Mouse (Mus musculus) CD8-positive naive resting alpha-beta T cell, adult 2 months (primary cell): Measurements from ENCODE around the gene Appbp2.

Source experiments
- DNase-seq, 2 experiments: peaks; one replicate each; pipeline ENCODE4 v3.0.0; 2022; ENCODE audit warnings: low read depth in 2 of 2, low spot score in 2 of 2

Appbp2 gene

GRCm38 (mm10) chr11:85233676-85234210 lies 1.2 kb downstream of the Appbp2 start:
- DNase-seq: no peak

GRCm38 (mm10) chr11:85223248-85223647 lies 11.7 kb downstream of the Appbp2 start:
- DNase-seq: no peak

- no peak for DNase-seq
Measured at GRCm38 (mm10) chr11:85222561-85222960, 12.4 kb downstream of the Appbp2 start.

- DNase-seq: no peak
Measured at GRCm38 (mm10) chr11:85219014-85219413, 15.9 kb downstream of the Appbp2 start.

- DNase-seq: no peak
Measured at GRCm38 (mm10) chr11:85214679-85215078, 20.3 kb downstream of the Appbp2 start.

- no peak for DNase-seq
Measured at GRCm38 (mm10) chr11:85213215-85213614, 21.7 kb downstream of the Appbp2 start.

- DNase-seq: no peak
Measured at GRCm38 (mm10) chr11:85211151-85211550, 23.8 kb downstream of the Appbp2 start.

- DNase-seq: no peak
Measured at GRCm38 (mm10) chr11:85206231-85206630, 28.7 kb downstream of the Appbp2 start.

- DNase-seq: no peak
Measured at GRCm38 (mm10) chr11:85198906-85199305, 36.0 kb downstream of the Appbp2 start.

- DNase-seq: no peak
Measured at GRCm38 (mm10) chr11:85196046-85196445, 38.9 kb downstream of the Appbp2 start.

GRCm38 (mm10) chr11:85194206-85194605 lies 40.7 kb downstream of the Appbp2 start:
- no peak for DNase-seq

GRCm38 (mm10) chr11:85190741-85191140 lies 44.2 kb downstream of the Appbp2 start:
- DNase-seq: no peak

GRCm38 (mm10) chr11:85189110-85189509 lies 45.8 kb downstream of the Appbp2 start:
- no peak for DNase-seq

- no peak for DNase-seq
Measured at GRCm38 (mm10) chr11:85184839-85185238, 50.1 kb downstream of the Appbp2 start.

- DNase-seq: peak; percentile 50 to 68
Measured at GRCm38 (mm10) chr11:85184082-85184481, 50.8 kb downstream of the Appbp2 start.

GRCm38 (mm10) chr11:85183284-85183779 lies 51.6 kb downstream of the Appbp2 start:
- DNase-seq: no peak

- peak; percentile 51 to 69 for DNase-seq
Measured at GRCm38 (mm10) chr11:85182617-85183283, 52.2 kb downstream of the Appbp2 start.

GRCm38 (mm10) chr11:85178413-85178812 lies 56.5 kb downstream of the Appbp2 start:
- no peak for DNase-seq

GRCm38 (mm10) chr11:85177761-85178160 lies 57.2 kb downstream of the Appbp2 start:
- DNase-seq: no peak

GRCm38 (mm10) chr11:85175941-85176340 lies 59.0 kb downstream of the Appbp2 start:
- DNase-seq: no peak

- no peak for DNase-seq
Measured at GRCm38 (mm10) chr11:85170833-85171232, 64.1 kb downstream of the Appbp2 start.

GRCm38 (mm10) chr11:85170058-85170740 lies 64.7 kb downstream of the Appbp2 start, which contains the start of gene 1700125H20Rik:
Gene 1700125H20Rik, plus strand, starts transcription at chr11:85170404.
- DNase-seq: peak; percentile 77 to 85
